Mouse (Mus musculus): ENCODE data around the gene Nrbp1.

Nrbp1 gene

DNA sequence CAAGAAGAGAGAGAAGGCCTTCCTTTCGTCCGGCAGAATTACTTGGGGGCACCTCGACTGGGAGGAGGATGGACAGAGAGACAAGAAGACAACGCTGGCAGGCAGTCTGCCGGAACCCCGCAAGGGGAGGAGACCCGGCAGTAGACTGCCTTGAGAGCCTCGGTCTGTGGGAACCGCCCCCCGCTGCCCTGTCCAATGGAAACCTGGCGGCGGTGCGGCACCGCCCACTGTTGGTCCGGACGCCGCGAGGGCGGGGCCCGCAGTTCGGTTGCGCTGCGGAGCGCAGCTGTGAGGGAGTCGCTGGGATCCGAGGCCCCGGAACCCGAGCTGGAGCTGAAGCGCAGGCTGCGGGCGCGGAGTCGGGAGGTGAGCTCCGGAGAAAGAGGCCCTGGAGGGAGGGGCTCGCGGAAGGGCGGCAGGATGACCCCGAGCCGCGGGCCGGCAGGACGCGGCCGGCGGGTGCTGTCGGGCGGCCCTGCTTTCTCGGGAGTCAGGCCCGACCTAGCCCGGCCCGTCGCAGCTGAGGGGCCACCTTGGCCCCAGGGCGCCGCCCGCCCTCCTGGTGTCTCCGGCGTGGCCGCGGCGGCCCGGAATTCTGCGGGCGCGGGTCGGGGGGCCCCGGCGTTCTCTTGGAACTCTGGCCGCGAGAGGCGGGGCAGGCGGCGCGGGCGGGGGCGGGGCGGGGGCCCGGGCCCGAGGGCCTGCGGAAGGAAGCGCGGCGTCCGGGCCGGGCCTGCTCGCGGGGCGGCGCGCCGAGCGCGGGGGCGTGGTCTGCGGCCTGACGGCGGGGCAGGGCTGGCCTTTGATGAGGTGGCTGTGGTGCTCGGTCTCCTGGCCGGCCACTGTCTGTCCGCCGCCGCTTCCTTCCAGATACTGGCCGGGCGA is at the start of gene Nrbp1, which contains the start of gene Gm9970:
TSS of gene Nrbp1 (plus strand) at position 228 of the 885 bp plus-strand sequence.
TSS of gene Gm9970 (minus strand) at position 596 of the 885 bp plus-strand sequence.
- H3K36me3 ChIP-seq (ENCODE audit: control insufficient read depth, insufficient read depth, low read length, poor library complexity, severe bottlenecking): peaks cover 11% of the 10 kb centered on the region
- no peaks in the 10 kb centered on the region for H3K27me3 ChIP-seq (ENCODE audit: control insufficient read depth, insufficient read depth, low read length, poor library complexity, severe bottlenecking)
- peak; percentile 97 for DNase-seq (ENCODE audit: low read depth, low spot score)

DNA sequence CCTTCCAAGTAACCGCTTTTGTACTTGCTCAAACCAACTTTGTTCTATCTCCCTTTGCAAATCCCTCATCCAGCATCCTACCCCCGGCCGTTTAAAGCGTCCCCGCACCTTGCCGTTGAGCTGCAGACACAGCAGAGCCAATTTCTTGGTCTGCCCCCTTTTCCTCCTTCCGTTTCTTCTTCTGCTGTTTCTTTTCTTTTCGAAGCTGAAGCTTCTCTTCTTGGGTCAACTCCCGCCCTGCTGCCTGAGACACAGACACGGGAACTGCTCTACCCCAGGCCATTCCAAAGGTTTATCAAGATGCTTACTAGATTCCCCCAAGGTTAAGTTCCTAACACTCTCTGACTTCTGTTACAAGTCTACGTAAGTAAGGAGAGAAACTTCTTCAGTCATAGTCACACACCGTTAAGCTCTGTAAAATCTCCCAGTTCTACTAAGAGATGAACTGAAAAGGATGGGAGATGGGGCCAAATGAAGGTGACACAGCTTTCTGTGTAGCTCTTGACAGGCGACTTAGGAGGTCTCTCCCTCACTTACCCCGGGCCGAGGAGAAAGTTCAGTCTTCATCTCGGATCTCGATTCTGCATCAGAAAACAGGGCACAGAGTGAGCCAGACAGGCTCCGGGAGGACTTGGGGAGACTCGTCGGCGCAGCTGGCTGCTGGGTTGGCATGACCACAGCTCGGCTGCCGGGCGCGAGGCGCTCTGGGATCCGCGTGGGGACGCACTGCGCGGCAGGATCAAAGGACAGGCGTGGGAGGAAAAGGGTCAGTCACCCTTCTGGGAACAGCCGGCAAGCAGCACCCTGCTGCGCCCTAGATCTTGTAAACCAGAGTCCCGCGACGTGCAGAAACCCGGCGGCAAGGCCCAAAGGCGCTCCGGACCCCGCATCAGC is 48.4 kb upstream of the Nrbp1 start:
- H3K36me3 ChIP-seq (ENCODE audit: control insufficient read depth, insufficient read depth, low read length, poor library complexity, severe bottlenecking): peaks cover 12% of the 10 kb centered on the region
- no peaks in the 10 kb centered on the region for H3K27me3 ChIP-seq (ENCODE audit: control insufficient read depth, insufficient read depth, low read length, poor library complexity, severe bottlenecking)
- DNase-seq (ENCODE audit: low read depth, low spot score): no peak

GRCm38 (mm10) chr5:31192939-31193630 is 47.6 kb upstream of the Nrbp1 start, which contains the start of the genes Snx17 and Eif2b4:
Gene Snx17 (plus strand): TSS chr5:31193227.
Gene Eif2b4 (minus strand): TSS chr5:31193430.
- DNase-seq (ENCODE audit: low read depth, low spot score): peak; percentile 99
- peaks cover 14% of the 10 kb centered on the region for H3K36me3 ChIP-seq (ENCODE audit: control insufficient read depth, insufficient read depth, low read length, poor library complexity, severe bottlenecking)
- H3K27me3 ChIP-seq (ENCODE audit: control insufficient read depth, insufficient read depth, low read length, poor library complexity, severe bottlenecking): no peaks in the 10 kb centered on the region

GRCm38 (mm10) chr5:31193631-31194281 is 46.9 kb upstream of the Nrbp1 start:
- DNase-seq (ENCODE audit: low read depth, low spot score): peak; percentile 20
- Histone ChIP-seq H3K27me3 (ENCODE audit: control insufficient read depth, insufficient read depth, low read length, poor library complexity, severe bottlenecking) (no peaks in the 10 kb centered on the region), H3K36me3 (ENCODE audit: control insufficient read depth, insufficient read depth, low read length, poor library complexity, severe bottlenecking) (peaks cover 14% of the 10 kb centered on the region)

DNA sequence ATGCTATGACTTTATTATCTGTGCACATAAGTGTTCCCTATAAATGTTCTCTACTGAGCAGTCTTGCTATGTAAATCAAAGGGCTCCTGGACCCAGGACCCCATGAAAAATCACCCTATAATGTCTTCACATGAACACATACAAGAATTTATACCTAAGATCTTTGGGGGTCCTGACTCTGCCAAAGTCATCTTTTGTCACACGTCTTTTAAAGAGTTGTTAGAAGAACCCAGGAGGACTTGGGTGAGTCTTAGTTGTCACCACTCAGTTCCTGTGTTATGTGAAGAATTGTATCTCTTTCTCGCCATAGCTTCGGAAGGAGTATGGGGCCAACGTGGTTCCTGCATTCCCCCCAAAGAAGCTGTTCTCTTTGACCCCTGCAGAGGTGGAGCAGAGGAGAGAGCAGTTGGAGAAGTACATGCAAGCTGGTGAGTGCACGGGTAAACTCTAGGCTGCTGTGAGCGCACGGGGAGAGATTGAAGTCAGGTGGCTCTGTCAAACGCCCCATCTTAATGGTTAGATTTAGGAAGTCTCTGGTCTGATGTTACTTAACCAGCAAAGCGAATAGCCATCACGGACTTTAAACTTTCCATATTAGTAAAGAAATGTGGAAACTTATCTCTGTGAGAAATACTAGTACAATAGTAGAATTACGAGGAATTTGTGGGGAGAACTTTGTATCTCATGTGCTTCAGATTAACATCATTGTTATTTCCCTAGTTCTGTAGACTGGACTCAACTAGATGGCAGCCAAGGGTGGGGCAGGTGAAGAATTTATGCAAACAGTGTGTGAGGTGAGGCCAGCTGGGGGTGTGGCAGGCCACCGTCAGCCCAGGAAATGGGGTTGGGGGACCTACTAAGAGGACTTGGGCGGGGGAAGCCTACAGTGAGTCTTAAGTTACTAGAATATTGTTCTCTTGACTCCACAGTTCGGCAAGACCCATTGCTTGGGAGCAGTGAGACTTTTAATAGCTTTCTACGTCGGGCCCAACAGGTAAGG is 45.9 kb upstream of the Nrbp1 start:
- Histone ChIP-seq H3K36me3 (ENCODE audit: control insufficient read depth, insufficient read depth, low read length, poor library complexity, severe bottlenecking) (peaks cover 17% of the 10 kb centered on the region), H3K27me3 (ENCODE audit: control insufficient read depth, insufficient read depth, low read length, poor library complexity, severe bottlenecking) (no peaks in the 10 kb centered on the region)
- DNase-seq (ENCODE audit: low read depth, low spot score): no peak

GRCm38 (mm10) chr5:31195671-31196070 is 45.0 kb upstream of the Nrbp1 start:
- H3K36me3 ChIP-seq (ENCODE audit: control insufficient read depth, insufficient read depth, low read length, poor library complexity, severe bottlenecking): peaks cover 20% of the 10 kb centered on the region
- no peak for DNase-seq (ENCODE audit: low read depth, low spot score)
- no peaks in the 10 kb centered on the region for H3K27me3 ChIP-seq (ENCODE audit: control insufficient read depth, insufficient read depth, low read length, poor library complexity, severe bottlenecking)

DNA sequence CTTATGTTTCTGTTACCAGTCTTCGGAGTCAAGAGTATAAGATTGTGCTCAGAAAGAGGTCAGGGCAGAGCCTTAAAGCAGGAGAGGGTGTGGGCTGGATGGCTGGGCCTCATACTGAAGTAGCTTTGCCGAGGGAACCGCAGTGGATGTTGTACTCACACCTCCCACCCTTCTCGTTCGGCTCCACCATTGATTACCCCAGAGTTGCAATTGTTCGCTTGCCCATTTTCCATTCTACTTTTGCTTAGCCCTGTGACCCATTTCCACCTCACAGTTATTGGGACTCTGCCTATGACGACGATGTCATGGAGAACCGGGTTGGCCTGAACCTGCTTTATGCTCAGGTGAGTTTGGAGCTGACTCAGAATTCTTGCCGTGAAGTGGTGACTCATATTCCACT is 44.5 kb upstream of the Nrbp1 start:
- DNase-seq (ENCODE audit: low read depth, low spot score): no peak
- peaks cover 20% of the 10 kb centered on the region for H3K36me3 ChIP-seq (ENCODE audit: control insufficient read depth, insufficient read depth, low read length, poor library complexity, severe bottlenecking)
- no peaks in the 10 kb centered on the region for H3K27me3 ChIP-seq (ENCODE audit: control insufficient read depth, insufficient read depth, low read length, poor library complexity, severe bottlenecking)

DNA sequence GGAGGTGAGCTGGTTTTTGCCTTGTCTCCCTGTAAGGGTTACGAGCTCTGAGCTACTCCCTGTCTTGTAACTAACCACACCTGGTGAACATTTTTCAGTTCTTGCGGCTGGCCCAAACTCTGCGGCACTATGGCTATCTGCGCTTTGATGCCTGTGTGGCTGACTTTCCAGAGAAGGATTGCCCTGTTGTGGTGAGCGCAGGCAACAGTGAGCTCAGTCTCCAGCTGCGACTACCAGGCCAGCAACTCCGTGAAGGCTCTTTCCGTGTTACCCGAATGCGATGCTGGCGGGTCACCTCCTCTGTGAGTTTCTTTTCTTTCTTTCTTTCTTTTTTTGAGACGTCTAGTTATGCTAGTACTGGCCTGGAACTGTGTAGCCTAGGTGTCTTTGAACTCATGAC is 43.6 kb upstream of the Nrbp1 start:
- H3K27me3 ChIP-seq (ENCODE audit: control insufficient read depth, insufficient read depth, low read length, poor library complexity, severe bottlenecking): no peaks in the 10 kb centered on the region
- DNase-seq (ENCODE audit: low read depth, low spot score): no peak
- peaks cover 20% of the 10 kb centered on the region for H3K36me3 ChIP-seq (ENCODE audit: control insufficient read depth, insufficient read depth, low read length, poor library complexity, severe bottlenecking)

GRCm38 (mm10) chr5:31198170-31198569 is 42.5 kb upstream of the Nrbp1 start:
- DNase-seq (ENCODE audit: low read depth, low spot score): no peak
- peaks cover 21% of the 10 kb centered on the region for H3K36me3 ChIP-seq (ENCODE audit: control insufficient read depth, insufficient read depth, low read length, poor library complexity, severe bottlenecking)
- H3K27me3 ChIP-seq (ENCODE audit: control insufficient read depth, insufficient read depth, low read length, poor library complexity, severe bottlenecking): no peaks in the 10 kb centered on the region

DNA sequence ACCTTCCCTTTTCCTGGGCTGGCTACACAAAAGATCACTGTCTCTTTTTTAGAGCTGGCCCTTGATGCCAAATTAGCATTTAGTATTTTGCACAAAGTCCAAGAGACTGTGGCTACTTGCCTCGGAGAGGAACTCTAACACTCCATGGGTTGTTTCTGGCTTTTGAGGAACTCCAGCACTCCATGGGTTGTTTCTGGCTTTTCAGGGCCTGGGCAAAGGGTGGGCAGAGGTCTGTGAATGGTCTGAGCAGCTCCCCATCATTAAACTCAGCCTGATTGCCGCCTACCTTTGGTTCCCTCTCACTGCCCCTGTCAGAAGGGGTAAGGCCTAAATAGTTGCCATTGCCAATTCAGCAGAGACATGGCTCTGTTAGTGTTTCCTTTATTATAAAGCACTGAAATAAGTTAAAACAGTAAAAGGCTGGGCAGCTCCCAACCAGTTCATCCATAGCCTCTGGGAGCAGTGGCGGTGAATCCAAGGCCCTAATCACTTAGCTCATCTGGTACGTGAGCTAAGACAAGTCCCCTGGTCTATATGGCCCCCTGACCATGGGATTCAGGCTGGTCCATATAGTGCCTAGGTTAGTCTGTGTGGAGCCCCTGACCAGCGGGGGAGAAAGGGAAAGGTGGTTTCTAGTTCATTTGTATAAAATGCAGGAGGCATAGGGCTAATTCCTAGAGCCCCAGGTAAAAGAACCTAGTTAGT is 41.9 kb upstream of the Nrbp1 start:
- peaks cover 22% of the 10 kb centered on the region for H3K36me3 ChIP-seq (ENCODE audit: control insufficient read depth, insufficient read depth, low read length, poor library complexity, severe bottlenecking)
- DNase-seq (ENCODE audit: low read depth, low spot score): no peak
- H3K27me3 ChIP-seq (ENCODE audit: control insufficient read depth, insufficient read depth, low read length, poor library complexity, severe bottlenecking): no peaks in the 10 kb centered on the region

GRCm38 (mm10) chr5:31199321-31199892 is 41.3 kb upstream of the Nrbp1 start:
- Histone ChIP-seq H3K27me3 (ENCODE audit: control insufficient read depth, insufficient read depth, low read length, poor library complexity, severe bottlenecking) (no peaks in the 10 kb centered on the region), H3K36me3 (ENCODE audit: control insufficient read depth, insufficient read depth, low read length, poor library complexity, severe bottlenecking) (peaks cover 22% of the 10 kb centered on the region)
- no peak for DNase-seq (ENCODE audit: low read depth, low spot score)

DNA sequence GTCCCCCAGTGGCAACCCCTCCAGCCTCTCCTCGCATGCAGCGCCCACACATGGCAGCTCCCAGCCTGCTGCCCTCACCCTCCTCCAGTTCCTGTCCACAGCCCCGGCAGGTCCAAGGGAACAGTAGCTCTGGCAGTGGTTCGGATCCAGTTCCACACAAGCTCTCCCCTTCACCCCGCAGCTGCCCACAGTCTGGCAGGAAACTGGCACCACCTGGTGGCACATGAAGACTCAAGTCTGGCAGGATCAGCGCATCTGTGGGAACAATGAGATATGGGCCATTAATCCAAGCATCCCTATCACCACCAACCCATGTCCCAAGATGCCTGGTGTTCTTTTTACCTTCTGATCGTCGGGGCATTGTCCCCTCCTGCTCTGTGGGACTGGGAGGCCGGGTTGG is 40.8 kb upstream of the Nrbp1 start:
- Histone ChIP-seq H3K27me3 (ENCODE audit: control insufficient read depth, insufficient read depth, low read length, poor library complexity, severe bottlenecking) (no peaks in the 10 kb centered on the region), H3K36me3 (ENCODE audit: control insufficient read depth, insufficient read depth, low read length, poor library complexity, severe bottlenecking) (peaks cover 22% of the 10 kb centered on the region)
- DNase-seq (ENCODE audit: low read depth, low spot score): no peak

Measured in splenic B cell, adult 2 months (primary cell).